Mouse (Mus musculus) brain, embryonic 14.5 days (tissue): ENCODE measurements around the gene Rsg1.

Experiments
- CTCF ChIP-seq: fragments of 200-500 bp; IDR thresholded peaks from 2 replicates; pipeline ENCODE4 v1.5.1; 2012; ENCODE audit warnings: inconsistent platforms, mild to moderate bottlenecking, moderate library complexity, borderline replicate concordance; ENCODE audit not compliant: insufficient read depth, insufficient read length; ENCODE audit errors: extremely low read depth
- POLR2A ChIP-seq: fragments of 200-500 bp; IDR thresholded peaks from 2 replicates; pipeline ENCODE4 v1.6.1; 2012; ENCODE audit warnings: mild to moderate bottlenecking, inconsistent platforms, borderline replicate concordance; ENCODE audit not compliant: poor library complexity, insufficient read depth, insufficient read length, severe bottlenecking; ENCODE audit errors: extremely low read depth

DNA sequence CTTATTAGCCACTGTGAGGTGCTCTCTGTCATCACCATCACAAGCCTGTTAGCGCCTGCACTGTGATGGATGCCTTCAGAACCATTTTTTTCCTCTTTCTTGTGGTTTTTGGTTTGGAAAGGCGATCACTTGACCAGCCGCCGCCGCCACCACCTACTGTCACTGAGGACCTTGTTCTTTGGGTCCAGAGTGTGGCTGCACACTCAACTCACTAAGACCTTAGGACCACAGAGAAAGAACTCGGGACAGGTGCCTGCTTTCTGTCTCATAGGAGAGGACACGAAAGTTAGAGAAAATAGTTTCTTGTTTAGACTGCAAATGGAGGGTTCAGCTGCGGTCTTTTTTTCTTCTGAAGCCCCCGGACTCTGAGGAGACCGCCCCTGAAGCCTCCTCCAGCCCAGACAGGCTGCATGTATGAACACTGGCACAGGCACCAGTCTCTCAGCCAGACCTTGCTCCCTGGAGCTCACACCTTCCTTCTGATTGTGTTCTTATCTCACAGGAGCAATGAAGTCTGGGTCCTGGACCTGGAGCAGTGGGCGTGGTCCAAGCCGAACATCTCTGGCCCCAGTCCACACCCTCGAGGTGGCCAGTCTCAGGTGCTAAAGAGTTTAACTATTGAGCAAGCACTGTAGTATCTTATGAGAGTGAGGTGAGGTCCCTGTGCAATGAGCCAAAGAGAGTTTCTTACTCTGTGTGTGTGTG is 16.6 kb upstream of the Rsg1 start:
- TF ChIP-seq POLR2A (no peak), CTCF (no peak)
